Mouse (Mus musculus) kidney, adult 11 months (tissue): ENCODE data around the gene Olfr295.

Experiments
- DNase-seq: peaks from one replicate; pipeline ENCODE4 v3.0.0; 2022

The Olfr295 gene

DNA sequence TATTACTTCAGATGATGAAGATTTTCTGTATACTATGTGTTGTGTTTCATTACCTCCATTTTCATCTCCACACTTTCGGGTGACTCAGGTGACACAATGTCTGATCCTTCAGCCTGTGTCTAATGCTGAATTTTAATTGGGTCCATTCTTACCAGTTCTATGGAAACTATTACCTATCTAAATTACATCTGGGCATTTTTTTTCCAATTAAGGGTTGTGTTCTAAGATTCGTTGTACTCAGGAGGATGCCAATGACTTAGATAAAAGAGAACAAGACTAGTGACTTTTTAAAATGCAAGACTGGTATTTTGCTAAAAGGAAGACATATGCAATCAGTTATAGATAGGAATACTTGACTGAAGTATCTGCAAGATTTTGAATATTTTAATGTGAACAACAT, at the start of gene Olfr295:
Gene Olfr295, plus strand, starts transcription at position 301 of the 400 bp plus-strand sequence.
- DNase-seq = no peak

DNA sequence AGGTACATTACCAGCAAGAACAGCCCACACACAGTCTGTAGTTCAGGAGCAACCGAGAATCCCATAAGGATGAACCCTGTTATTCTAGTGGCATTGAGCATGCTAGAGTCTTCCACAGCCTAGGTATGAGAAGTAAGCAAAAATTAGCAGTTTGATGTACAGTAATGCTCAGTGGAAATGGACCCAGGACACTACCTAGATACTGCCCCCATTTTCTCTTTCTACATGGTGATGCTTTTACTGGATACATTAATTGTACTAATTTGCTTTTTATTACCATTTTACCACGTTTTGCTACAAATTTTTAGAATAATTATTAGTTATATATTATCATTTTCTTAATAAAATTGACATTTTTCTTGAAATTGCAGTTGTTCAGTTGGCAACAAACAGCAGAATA, 32.9 kb downstream of the Olfr295 start, which contains the start of gene Olfr294:
Gene Olfr294, minus strand, starts transcription at position 101 of the 400 bp plus-strand sequence.
- DNase-seq = no peak
